Mouse (Mus musculus): ENCODE measurements around the gene Ces5a. TPM values are rescaled to one million over a fixed set of nuclear protein-coding genes. Genes with fewer than 3 reads are reported as not detected.

The Ces5a gene
- polyA plus RNA-seq (2014; fragmentation: Illumina TruSeq; extraction: RNeasy Lipid Tissue Mini Kit (QIAGEN cat#74804); ENCODE audit: low read depth, low replicate concordance), result not detected

DNA sequence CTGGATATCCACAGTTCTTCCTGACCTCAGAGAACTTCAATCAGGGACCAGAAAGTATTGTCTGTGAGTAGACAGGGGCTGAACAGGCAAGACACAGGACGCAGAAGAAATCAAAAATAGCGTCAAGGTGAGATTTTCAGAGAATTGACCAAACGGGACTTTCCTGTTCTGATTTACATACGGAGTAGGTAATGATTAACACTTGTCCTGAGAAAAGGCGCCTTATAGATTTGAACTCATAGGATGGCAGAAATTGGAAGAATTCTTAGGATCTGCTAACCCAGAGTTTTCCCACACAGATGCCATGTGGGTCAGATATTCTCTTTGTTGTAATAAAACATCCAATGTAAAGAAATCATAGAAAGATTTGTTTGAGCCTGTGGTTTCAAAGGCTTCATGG, at the start of gene Ces5a:
Gene Ces5a (minus strand): TSS at position 101 of the 400 bp plus-strand sequence.

Other genes with a start within 250 kb of the Ces5a start
- 1.1 TPM for gene Ces1g, start 198.5 kb downstream of the Ces5a start, polyA plus RNA-seq (2014; fragmentation: Illumina TruSeq; extraction: RNeasy Lipid Tissue Mini Kit (QIAGEN cat#74804); ENCODE audit: low read depth, low replicate concordance)
- gene Ces1h, start 156.1 kb downstream of the Ces5a start, polyA plus RNA-seq (2014; fragmentation: Illumina TruSeq; extraction: RNeasy Lipid Tissue Mini Kit (QIAGEN cat#74804); ENCODE audit: low read depth, low replicate concordance), result not detected

All from kidney, adult 10 weeks (tissue).